Mouse (Mus musculus) kidney, embryonic 16.5 days (tissue): ENCODE results near the gene Lhfpl3. TPM values are rescaled to one million over a fixed set of nuclear protein-coding genes. Genes with fewer than 3 reads are reported as not detected.

ENCODE experiments used
- microRNA-seq: library from miRNA; unstranded; fragments of <30 nt; microRNA quantifications from one replicate; pipeline ENCODE4, GENCODE M21; 2016
- polyA plus RNA-seq: library from polyadenylated mRNA; unstranded; fragments of >200 nt; fragmentation: Nextera tagmentation; extraction: Ambion mirVana; gene quantifications from 2 replicates; pipeline ENCODE4 v1.2.1, GENCODE M21; 2015

Lhfpl3 gene
- polyA plus RNA-seq, 1 experiment from 2014 or later = 0.40 TPM

Small RNA genes lying within 50 kb of the gene (microRNA-seq; reads per million reads assigned to microRNA genes)
- gene Gm28022 (not detected), gene Gm44363 (not detected)

Other genes with a start within 250 kb of the Lhfpl3 start
- 42.5 and 43.5 TPM in 2 replicates for gene Orc5, start 195.6 kb upstream of the Lhfpl3 start, polyA plus RNA-seq